Mouse (Mus musculus): ENCODE data around the gene Larp1b. TPM values are rescaled to one million over a fixed set of nuclear protein-coding genes. Genes with fewer than 3 reads are reported as not detected.

The Larp1b gene
- total RNA-seq, 2 experiments from 2014 or later = 21.8 to 22.3 TPM

DNA sequence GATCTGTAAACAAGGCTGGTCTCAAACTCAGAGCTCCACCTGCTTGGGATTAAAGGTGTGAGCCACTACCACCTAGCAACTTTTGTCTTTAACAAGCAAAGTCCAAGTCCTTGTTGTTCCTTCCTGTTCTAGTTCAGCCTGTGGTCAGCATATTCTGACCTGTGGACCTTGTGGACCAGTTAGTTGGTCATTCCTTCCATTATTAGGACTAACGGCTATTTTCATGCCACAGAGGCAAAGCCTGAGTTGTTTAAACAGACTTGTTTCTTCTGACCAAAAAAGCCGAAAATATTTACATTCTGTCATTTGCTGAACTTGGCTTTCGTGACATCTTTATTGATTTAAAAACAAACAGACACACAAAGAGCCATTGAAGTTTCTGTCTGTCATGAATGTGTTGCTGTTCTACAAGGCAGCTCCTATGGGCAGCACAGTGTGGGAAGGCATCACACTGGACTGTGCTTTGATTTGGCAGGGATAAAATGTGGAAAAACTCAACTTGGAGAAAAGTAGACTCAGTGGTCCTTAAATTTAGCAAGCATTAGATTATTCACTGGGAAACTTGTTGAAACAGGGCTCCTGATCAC is 68.5 kb downstream of the Larp1b start:
- no peak for DNase-seq (ENCODE audit: low spot score in 2 of 2)

- DNase-seq (ENCODE audit: low spot score in 2 of 2) = no peak
Measured at GRCm38 (mm10) chr3:41020687-41021086, 71.1 kb downstream of the Larp1b start.

DNA sequence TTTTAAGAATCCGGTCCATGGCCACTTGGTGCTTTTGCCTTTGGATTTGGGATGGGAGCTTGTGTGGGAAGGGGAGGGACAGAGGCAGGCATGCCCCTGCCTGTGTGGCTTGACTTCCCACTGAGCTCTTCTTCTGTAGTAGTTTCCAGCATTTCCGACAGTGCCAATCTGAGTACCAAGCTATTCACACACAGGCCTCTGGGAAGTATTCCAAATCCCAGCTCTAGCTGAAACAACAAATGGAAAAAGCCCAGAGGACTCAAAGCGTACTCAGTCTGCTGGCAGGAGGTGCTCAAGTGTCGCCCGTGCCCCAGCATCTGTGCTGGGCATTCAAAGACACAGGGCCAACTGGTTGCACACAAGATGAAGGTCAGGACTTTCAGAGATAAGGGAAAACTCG is 72.4 kb downstream of the Larp1b start:
- peak; percentile 32 to 50 for DNase-seq (ENCODE audit: low spot score in 2 of 2)

DNA sequence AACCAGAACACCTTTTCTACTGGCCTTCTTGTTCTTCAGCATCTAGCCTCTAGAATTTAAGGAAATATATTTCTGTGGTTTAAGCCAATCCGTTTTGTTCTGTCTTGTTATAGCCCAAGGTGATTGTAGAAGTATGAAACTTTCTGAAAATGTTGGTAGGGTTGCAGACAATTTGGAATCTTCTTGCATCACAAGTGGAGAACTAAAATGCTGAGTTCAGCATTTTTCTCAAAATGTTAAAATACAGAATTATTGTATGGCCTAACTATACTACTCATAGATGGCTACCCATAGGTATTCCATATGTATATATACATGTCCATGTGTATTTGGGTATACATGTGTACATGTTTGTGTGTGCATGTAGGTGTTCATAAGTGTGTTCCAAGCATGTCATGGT is 81.1 kb downstream of the Larp1b start:
- DNase-seq (ENCODE audit: low spot score in 2 of 2) = no peak

DNA sequence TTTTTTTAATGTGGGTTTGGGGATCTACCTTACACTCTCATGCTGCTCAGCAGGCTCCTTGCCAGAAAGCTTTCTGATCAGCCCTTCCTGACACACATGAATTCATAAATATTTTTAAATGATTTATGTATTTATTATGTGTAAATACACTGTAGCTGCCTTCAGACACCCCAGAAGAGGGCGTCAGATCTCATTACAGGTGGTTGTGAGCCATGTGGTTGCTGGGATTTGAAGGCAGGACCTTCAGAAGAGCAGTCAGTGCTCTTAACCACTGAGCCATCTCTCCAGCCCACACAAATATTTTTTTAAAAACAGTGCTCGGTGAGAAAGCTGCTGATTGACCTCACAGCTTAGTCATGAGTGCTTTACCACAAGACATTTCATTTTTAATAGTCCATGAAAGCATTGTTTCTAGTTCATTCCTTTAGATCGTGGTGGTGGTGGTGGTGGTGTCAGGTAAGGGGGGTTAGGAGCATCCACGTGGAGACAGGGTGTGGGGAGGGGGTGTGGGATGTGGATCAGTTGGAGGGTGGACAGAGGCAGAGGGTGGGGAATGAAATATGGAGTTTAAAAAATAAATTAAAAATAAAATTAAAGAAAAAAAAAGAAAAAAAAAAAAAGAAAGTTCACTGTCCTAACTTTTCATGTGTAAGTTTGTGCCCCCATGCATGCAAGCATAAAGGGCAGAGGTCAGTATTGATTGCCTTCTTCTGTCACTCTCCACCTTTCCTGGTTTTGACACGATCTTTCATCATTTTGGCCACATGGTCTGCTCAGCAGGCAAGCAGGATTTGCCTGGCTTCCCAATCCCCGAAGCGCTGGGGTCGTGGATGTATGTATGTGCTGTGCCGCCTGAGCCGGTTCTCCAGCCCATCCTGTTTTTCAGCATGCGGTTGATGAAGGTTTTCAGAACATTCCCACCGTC is 81.9 kb downstream of the Larp1b start:
- DNase-seq (ENCODE audit: low spot score in 2 of 2) = no peak

DNA sequence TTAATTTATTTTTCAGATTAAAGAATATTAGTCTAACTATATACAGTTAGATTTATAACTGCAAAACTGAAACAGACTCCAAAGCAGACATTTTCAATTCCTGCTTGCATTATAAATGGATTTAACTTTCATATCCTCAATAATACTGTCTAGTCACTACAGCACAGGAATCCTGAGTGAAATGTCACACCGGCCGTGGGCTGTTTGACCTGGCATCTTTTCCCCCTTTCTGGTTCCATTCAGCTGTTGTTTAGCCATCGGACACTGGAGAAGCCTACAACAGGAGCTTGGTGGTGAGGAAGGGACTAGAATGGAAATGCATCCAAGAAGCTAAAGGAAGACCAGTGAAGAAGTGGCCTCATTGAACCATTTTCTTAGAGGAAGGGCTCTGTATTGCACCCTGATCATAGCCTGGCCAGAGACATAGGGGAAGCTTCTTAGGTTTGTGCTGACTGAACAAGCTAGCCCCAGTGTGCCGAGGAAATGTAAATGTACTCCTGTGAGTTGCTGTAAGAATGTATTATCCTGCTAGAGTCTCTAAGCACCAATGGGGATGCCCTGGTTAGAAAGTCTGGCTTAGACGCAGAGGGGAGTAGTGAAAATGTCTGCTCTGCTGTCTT is 88.8 kb downstream of the Larp1b start:
- no peak for DNase-seq (ENCODE audit: low spot score in 2 of 2)

DNA sequence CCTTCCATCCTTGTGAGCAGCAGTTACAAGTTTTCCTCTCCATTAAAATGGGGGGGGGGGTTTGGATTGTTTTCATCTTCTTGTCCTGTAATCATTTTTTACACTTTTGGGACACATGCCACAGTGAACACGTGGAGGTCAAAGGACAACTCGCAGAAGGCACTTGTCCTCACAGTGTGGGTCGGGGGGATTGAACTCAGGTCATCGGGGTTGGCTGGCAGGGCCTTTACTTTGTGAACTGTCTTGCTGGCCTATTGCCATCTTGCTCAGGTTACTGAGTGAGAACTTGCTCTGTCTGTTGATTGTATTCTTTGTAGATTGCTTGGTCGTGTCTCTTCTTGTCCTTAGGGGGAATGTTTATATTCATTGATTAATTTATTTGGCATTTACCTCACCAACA is 91.6 kb downstream of the Larp1b start:
- DNase-seq (ENCODE audit: low spot score in 2 of 2) = no peak

GRCm38 (mm10) chr3:41042195-41042938 is 92.7 kb downstream of the Larp1b start:
- peak; percentile 22 to 36 for DNase-seq (ENCODE audit: low spot score in 2 of 2)

GRCm38 (mm10) chr3:41043756-41044354 is 94.2 kb downstream of the Larp1b start:
- no peak for DNase-seq (ENCODE audit: low spot score in 2 of 2)

DNA sequence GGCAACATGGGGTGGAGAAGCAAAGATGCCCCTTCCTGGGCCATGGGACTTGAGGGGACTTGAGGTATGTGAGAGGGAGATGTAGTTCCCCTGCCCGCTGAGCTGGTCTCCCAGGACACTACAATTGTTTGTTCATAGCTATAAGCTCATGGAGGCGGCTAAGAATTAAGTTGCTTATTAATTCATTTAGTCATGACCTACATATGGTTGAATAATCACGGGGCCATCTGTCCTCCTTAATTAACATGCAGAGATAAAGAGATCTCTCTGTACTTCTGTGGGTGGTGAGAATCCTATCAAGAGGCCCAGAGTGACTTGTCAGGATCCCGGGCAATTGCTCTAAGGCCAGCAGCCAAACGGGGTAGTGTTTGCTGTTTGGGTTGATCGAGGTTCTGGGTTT is 98.2 kb downstream of the Larp1b start:
- DNase-seq (ENCODE audit: low spot score in 2 of 2) = no peak

- no peak for DNase-seq (ENCODE audit: low spot score in 2 of 2)
Measured at GRCm38 (mm10) chr3:41053334-41053733, 103.7 kb downstream of the Larp1b start.

DNA sequence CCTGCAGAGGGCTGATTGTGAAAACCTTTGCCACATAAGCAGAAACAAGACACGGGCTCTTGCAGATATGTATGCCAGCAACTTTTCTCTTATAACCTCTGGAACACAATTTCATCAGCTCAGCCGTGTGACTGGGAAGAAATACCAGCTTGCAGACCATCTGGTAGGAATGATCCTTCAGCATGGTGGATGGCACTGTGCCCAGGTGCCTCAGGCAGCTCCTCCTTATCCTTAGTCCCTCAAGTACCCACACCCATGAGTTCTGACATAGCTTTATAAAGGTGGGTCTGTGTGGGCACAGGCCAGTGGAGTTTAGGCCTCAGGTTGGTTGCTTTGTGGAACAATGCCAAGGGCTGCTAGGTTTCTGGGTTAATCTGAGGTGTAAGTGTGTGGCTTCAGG is 108.8 kb downstream of the Larp1b start:
- DNase-seq (ENCODE audit: low spot score in 2 of 2) = peak; percentile 26 to 44

DNA sequence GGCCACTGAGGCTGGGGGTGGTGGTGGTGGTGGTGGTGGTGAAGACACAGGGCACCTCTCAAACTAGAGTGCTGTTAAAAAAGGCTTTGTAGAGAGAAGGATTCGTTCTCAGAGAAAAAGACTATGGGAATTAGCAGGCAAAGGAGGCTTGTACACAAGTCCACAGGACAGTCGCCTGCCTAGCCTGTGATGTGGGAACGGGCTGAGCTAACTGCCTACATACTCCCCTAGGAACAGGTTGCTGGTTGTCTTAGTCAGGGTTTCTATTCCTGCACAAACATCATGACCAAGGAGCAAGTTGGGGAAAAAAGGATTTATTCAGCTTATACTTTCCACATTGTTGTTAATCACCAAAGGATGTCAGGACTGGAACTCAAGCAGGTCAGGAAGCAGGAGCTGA is 109.6 kb downstream of the Larp1b start:
- DNase-seq (ENCODE audit: low spot score in 2 of 2) = no peak

DNA sequence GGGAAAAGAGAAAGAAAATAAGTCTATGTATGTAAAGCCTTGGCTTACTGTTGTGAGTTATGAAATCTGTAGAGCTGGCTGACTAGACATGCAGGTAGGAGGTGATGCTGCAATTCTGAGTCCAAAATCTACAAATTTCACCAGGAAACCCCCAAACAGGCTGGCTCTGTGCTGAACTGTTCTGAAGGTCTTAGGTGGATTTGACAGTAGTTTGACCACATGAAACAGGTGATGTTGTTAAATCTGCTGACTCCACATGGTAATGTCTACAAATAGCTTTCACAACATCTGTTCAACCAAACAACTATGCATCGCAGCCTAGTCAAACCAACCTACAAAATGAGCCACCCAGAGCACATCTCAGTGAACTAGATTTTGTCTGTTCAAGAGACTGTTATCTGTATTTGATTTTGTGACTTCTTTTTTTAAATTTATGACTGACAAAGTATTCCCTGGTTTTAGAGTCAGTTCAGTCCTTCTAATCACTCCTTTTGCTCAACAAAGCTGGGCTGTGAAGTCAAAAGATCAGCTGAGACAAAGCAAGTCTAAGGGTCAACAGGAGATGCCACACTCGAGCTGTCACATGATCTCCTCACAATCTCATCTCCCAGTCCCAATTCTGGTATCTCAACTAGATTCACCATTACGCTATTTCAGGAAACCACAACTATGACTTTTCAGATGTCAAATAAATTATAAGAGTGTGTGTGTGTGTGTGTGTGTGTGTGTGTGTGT is 112.4 kb downstream of the Larp1b start:
- DNase-seq (ENCODE audit: low spot score in 2 of 2) = no peak

DNA sequence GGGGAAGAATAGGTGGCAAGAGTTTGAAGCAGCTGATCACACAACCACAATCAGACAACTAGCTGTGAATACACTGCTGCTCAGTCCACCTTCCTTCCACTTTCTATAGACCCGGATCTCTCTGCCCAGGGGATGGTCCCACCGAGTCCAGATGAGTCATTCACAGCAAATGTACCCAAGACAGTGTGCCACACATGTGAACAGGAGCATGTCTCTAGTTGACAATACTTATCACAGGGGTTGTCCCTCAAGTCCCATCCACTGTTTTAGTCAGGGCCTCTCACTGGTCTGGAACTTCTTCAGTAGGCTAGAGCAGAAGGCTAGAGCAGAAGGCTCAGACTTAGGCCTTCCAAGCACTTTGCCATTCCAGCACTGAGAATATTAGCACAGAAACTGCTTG is 113.1 kb downstream of the Larp1b start:
- no peak for DNase-seq (ENCODE audit: low spot score in 2 of 2)

DNA sequence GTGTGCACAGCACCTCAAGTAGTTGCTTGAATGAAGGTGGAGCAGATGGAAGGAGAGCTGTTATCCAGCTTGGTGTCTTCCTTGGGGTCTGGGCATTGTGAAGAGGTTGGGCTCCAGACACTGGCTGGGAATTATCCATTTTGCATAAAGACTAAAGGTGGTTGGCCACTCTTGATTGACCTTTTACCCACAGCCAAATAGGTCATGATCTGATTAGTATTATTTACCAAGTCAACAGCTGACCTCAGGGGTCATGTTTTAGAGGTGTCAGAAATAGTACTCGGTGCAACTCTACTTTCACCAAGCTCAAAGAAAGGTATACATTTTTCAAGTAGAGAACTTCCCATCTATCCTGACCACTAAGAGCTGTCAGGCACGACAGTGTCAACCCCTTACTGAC is 115.7 kb downstream of the Larp1b start:
- no peak for DNase-seq (ENCODE audit: low spot score in 2 of 2)

DNA sequence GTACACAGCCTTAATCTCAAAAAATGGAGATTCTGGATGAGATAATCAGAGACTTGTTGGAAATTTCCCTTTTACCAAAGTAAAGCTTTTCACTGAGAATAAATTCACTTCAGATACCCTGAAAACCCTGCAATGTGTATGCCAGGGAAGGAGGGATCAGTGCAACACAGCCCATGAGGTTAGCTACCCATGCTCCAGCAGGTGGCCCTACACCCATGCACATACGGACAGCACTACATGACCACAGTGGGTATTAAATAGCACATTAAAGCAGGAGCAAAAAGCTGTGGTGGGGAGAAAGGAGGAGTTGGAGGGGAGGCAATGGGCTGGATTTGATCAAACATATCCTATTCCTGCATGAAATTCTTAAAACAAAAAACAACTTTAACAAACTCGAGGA is 120.9 kb downstream of the Larp1b start:
- no peak for DNase-seq (ENCODE audit: low spot score in 2 of 2)

- DNase-seq (ENCODE audit: low spot score in 2 of 2) = no peak
Measured at GRCm38 (mm10) chr3:41075376-41075775, 125.7 kb downstream of the Larp1b start.

GRCm38 (mm10) chr3:41078673-41079072 is 129.0 kb downstream of the Larp1b start:
- no peak for DNase-seq (ENCODE audit: low spot score in 2 of 2)

- DNase-seq (ENCODE audit: low spot score in 2 of 2) = no peak
Measured at GRCm38 (mm10) chr3:41080724-41081123, 131.1 kb downstream of the Larp1b start.

Measured in layer of hippocampus, postnatal 10 days (tissue).